19 mouse cellular contexts compared by ENCODE assay signal in genomic region chr10:13997336-13997735, GRCm38 (mm10). TPM values are rescaled to one million over a fixed set of nuclear protein-coding genes. Genes with fewer than 3 reads are reported as not detected.
DNase-seq lines count a peak whose midpoint lies in the region; ATAC-seq lines count a peak whose summit lies in the region.
"Had no signal": no experiment of that assay in that cellular context is flagged by ENCODE, and none has a peak within 500 bp of the region (broad histone marks: within the 10 kb centered on the region; RNA-seq: fewer than 3 reads in every experiment).

No protein-coding gene starts in this region.

- ATAC-seq in CD4-positive, CD25-positive, alpha-beta regulatory T cell, adult 4 months = peak; percentile 6
- ATAC-seq: forebrain, embryonic 14.5 days; forebrain, postnatal 0 days; intestine, embryonic 16.5 days had no signal

- intact Hi-C loops in left cerebral cortex, postnatal 25 days (cut with DNase I) = no loop called here
- intact Hi-C loops in left cerebral cortex, postnatal 4 days (cut with DNase I) = no loop called here

- peak; percentile 66 for DNase-seq in CD4-positive helper T cell, adult 2 months (ENCODE audit: low read depth, low spot score)
- DNase-seq in induced T-regulatory cell, adult 2 months (ENCODE audit: low read depth) = peak; percentile 81
- DNase-seq in embryo, embryonic 11 days = no peak
- DNase-seq in left cerebral cortex, postnatal 25 days (ENCODE audit: low spot score in 2 of 2) = no peak
- no peak for DNase-seq in left cerebral cortex, postnatal 4 days
- DNase-seq: adrenal gland, adult 8-10 months; adrenal gland, postnatal 25 days; B cell, adult 2 months; cerebellum, adult 18-20 months; cerebellum, adult 9-10 months; cerebellum, postnatal 14 days; forebrain, postnatal 0 days; gastrocnemius, postnatal 25 days; heart, adult 2 months; kidney, adult 18-20 months had no signal

RNA-seq across cellular contexts. Expression of gene Hivep2, which starts 31.5 kb away (rescaled TPM):
- polyA plus RNA-seq in CD4-positive, CD25-positive, alpha-beta regulatory T cell, adult 4 months (2017; shearing (Covaris generic)) = 10 to 100 TPM; 20.2 to 20.7 TPM
- 100 to 1,000 TPM; 250 to 277 TPM for total RNA-seq in left cerebral cortex, postnatal 25 days (2021)
- total RNA-seq in left cerebral cortex, postnatal 4 days (2021) = 100 to 1,000 TPM; 193 to 194 TPM
- total RNA-seq: MEL had no signal

Comparison
In these comparisons a context has a peak if more than half of its experiments do, and no peak if none do; other contexts are left out.
1. DNase-seq: peak in CD4-positive helper T cell, adult 2 months (single experiment) and induced T-regulatory cell, adult 2 months (single experiment); none in embryo, embryonic 11 days (single experiment), left cerebral cortex, postnatal 25 days (0 of 2) and left cerebral cortex, postnatal 4 days (single experiment).